Mouse (Mus musculus) c-Kit-negative CD71-positive TER-119-positive erythroid progenitor cells, embryonic 14.5 days (primary cell): Measurements from ENCODE around the gene Tmcc3.

Experiments
- DNase-seq: peaks from one replicate; pipeline ENCODE4 v3.0.0-alpha.2; 2013; ENCODE audit warnings: low read depth, low spot score

Tmcc3 gene

DNA sequence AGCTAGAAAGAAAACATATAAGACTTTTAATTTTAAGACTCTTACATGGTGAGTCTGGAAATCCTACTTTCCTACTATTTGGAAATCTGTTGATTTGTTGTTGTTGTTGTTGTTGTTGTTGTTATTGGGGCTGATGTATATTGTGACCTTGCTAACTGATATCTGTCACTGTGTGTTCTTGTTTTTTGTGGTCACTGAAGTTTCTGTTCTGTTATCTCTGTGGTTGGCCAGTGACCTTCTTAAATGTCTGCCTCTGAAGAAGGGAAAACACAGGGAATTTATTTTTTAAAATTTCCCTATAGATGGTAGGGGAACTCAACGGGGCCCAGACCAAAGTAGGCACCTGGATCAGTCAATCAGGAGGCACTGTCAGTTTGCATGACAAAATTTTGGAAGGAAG lies 48.9 kb downstream of the Tmcc3 start:
- DNase-seq = no peak

- DNase-seq = no peak
Measured at GRCm38 (mm10) chr10:94371293-94371692, 59.5 kb downstream of the Tmcc3 start.

GRCm38 (mm10) chr10:94376941-94377340 lies 65.2 kb downstream of the Tmcc3 start:
- no peak for DNase-seq

- no peak for DNase-seq
Measured at GRCm38 (mm10) chr10:94377844-94378243, 66.1 kb downstream of the Tmcc3 start.

DNA sequence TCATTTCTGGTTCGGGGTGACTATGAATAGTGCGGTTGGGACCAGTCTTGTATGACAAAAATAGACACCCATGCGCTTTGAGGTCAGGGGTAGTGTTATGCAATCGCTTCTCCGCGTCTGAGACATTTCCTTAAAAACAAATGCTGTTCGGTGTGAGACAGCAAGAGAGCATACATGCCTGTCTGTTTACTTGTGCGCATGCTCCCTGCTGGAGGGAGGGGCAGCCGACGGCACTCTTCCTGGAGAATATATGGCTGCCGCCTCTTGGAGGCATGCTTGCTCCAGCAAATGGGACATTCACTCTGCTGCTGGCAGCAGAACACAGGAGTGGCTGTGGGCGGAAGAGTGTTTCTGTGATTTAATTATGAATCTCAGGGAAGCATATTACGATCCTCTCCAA lies 66.6 kb downstream of the Tmcc3 start:
- no peak for DNase-seq

DNA sequence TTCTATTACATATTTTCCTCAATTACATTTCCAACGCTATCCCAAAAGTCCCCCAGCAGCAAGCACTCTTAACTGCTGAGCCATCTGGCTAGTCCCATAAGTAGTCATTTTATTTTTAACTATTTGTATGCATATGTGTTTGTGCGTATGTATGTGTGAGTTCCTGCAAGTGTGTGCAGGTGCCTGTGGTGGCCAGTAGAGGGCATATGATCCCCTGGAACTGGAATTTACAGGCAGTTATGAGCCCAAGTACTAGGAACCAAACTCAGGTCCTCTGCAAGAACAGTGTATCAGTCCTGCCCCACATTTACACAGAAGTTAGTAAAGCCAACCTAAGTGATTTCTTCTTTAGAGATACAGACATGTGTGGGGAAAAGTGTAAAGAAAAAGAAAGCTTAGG lies 68.3 kb downstream of the Tmcc3 start:
- no peak for DNase-seq

DNA sequence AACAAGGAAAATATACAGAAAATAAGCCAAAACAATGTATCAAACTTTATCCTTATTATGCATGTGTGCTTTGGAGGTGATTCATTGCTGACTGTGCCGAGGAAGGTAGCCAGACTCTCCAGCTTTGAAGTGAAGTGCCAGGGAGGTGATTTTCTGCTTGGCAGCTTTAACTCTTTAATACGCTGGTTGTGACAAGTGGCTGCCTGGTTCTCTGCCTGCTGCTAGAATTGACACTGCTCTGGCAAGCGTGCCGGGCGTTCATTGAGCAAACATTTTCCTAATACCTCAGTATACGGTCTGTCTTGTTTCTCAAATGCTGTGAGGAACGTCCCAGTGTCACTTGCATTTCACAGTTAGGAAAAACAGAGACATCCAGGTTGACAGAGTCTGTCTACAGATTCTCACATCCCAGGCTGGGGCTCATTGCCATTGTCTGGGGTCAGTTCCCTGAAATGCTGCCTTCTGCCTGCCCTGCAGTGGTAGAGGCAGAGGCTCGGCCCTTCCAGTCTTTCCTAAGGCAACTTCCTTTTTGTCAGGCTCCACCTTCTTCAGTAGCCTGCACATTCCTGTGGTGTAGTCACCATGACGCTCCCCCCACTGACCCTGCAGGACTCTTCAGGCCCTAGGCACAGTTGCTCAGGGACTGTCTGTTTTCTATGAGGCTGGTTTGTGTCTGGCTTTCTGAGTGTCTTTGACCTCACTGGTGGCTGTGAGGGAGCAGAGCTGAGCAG lies 69.1 kb downstream of the Tmcc3 start:
- DNase-seq = no peak

DNA sequence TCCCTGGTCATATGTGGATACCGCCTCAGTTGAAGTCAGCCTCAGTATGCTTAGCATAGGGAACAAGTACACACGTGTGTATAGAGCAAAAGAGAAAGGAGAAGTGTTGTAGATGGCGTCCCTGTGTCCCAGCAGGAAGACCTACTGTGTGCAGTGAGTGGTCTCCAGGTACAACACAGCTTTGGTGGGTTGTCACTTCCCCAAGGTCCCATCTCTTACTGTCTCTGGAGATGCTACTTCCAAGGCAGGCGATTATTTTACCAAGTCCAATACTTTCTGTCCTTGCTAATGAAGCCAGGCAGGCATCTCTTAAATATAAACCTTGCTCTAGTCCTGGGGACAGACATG lies 69.6 kb downstream of the Tmcc3 start:
- no peak for DNase-seq

- DNase-seq = no peak
Measured at GRCm38 (mm10) chr10:94382618-94383017, 70.9 kb downstream of the Tmcc3 start.

DNA sequence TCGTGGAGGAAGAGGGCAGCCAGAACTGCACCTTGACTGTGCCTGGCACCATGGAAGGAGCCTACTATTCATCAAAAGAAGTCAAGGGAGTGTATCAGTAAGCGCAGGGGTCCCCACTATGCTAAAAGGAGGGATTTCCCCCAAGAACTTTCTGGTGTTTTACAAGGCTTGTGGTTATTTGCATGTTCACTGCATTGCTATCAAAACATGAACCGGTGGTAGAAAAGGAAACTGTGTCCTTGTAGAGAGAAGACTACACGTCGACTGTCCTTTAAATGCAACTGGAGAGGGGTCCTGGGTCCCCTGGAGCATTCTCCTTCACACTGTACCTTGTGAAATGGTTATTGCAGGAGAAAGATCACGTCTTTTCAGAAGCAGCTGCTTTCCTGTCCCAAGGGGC lies 71.8 kb downstream of the Tmcc3 start:
- DNase-seq = no peak

- DNase-seq = no peak
Measured at GRCm38 (mm10) chr10:94389219-94389618, 77.5 kb downstream of the Tmcc3 start.

DNA sequence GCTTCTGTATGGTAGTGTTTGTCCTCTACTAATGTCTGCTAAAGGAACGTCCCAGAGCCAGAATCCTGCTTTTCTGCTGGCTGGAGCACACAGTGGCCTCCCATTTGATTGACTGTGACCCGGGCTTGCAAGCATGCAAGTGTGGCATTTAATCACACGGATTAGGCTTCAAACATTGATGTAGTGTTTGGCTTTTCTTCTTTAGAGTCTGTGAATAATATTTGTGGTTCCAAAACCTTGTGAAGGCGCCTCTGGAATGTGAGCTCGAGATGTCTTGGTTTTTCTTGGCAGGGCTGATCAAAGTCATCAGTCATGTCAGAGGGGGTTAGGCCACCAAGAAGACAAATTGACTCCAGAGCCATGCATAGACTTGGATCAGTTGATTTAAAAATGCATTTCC lies 79.3 kb downstream of the Tmcc3 start:
- no peak for DNase-seq

- DNase-seq = no peak
Measured at GRCm38 (mm10) chr10:94394286-94394685, 82.5 kb downstream of the Tmcc3 start.

- DNase-seq = no peak
Measured at GRCm38 (mm10) chr10:94397833-94398596, 86.3 kb downstream of the Tmcc3 start.

DNA sequence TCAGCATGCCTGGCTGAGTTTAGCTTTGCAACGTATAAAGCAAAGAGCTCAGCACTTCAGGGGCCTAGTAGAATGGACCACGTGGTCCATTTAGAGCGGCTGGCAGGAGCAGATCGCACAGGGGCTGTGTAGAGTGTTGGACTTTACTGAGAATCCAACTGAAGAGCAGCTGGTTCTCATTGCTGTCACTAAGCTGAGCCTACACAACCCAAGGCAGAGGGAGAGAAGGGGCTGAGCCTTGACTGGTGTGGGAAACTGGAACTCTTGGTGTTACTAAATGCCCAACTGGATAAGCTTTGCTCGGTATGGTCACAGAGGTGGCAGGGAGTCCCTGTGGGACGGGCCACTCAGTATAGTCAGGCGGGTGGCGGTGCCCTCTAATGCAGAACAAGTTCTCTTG lies 89.1 kb downstream of the Tmcc3 start:
- DNase-seq = no peak

- no peak for DNase-seq
Measured at GRCm38 (mm10) chr10:94405456-94405855, 93.7 kb downstream of the Tmcc3 start.

DNA sequence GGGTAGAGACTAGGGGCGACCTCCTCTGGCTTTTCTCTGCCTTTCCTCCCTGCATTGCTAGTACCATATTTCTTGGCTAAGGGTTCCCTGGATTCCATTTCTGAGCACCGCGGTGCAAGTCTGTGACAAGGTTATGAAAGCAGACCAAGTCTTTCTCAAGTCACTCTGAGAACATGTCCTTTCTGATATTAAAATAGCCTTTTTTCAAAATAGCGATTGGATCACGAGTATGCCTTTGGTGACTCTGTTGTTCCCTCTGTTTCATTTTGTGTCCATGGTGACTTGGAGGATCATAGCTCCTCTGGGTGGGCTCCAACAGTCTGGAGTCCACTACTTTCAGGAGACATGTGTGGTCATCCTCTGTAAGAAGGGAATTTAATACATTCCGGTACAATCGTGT lies 95.1 kb downstream of the Tmcc3 start:
- no peak for DNase-seq

- peak; percentile 6 for DNase-seq
Measured at GRCm38 (mm10) chr10:94408356-94409146, 96.8 kb downstream of the Tmcc3 start.

GRCm38 (mm10) chr10:94409661-94410060 lies 97.9 kb downstream of the Tmcc3 start:
- no peak for DNase-seq

DNA sequence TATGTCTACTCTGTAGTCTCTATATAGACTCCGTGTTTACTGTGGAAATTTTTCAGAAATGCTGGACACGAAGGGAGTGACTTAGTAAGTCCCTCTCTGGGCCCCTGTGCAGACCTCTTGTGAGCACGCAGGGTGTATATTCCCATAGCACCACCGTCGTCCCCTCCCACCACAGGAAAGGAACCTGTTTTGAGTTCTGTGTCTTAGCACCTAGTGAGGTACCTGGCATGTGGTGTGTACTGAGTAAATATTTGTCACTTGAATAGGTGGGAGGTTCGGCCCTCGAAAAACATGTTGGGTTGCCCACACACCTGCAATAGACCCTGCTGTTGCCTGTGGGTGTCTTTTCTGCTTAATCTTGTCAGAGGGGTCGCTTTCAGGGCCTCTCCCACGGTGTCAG lies 99.8 kb downstream of the Tmcc3 start:
- DNase-seq = no peak

DNA sequence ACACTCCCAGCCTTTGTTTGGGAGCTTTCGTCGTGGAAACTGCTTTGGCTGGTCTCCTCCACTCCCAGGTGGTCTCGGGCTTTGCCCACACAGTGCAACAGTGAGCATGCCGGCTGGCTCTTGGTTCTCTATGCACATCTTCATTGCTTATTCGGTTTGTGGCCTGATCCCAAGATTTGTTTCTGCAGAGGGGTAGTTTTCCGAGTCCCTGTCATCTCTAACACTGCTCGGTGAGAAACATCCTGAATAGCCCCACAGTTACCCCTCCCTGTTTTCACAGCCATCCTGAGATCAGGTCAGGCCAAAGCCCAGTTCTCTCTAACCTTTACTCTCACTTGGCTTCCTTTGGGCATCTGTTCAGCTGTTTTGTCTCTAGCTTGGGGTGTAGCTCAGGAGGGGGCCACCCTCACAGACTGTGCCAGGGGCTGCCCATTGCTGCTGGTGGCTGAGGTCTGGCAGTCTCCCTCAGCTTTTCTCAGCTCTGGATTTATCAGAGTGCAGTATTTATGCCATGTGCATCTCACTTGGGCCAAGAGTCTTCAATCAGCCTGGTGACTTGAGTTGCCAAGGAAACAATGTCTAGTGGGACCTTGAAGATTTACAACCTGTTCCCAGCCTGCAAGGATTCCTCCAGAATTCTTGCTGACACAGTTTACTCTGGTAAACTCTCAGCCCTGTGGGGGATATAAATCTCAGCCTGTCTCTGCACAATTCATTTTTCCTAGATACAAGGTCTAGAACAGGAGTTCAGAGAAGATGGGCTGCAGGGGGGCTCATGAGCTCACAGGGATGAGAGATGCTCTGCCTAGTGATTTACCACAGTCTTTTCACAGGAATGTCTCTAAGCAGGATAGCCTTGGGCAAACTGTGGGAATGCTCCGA lies 102.3 kb downstream of the Tmcc3 start:
- DNase-seq = no peak
